Mouse (Mus musculus) forelimb bud, embryonic 11.5 days (tissue): ENCODE measurements around the gene Acp2.
A peak's percentile ranks its signal among the peaks of the same experiment; 100 is the strongest.

Experiments
- DNase-seq: peaks from one replicate; pipeline ENCODE4 v3.0.0-alpha.2; 2012; ENCODE audit warnings: low read depth, low spot score

Acp2 gene

DNA sequence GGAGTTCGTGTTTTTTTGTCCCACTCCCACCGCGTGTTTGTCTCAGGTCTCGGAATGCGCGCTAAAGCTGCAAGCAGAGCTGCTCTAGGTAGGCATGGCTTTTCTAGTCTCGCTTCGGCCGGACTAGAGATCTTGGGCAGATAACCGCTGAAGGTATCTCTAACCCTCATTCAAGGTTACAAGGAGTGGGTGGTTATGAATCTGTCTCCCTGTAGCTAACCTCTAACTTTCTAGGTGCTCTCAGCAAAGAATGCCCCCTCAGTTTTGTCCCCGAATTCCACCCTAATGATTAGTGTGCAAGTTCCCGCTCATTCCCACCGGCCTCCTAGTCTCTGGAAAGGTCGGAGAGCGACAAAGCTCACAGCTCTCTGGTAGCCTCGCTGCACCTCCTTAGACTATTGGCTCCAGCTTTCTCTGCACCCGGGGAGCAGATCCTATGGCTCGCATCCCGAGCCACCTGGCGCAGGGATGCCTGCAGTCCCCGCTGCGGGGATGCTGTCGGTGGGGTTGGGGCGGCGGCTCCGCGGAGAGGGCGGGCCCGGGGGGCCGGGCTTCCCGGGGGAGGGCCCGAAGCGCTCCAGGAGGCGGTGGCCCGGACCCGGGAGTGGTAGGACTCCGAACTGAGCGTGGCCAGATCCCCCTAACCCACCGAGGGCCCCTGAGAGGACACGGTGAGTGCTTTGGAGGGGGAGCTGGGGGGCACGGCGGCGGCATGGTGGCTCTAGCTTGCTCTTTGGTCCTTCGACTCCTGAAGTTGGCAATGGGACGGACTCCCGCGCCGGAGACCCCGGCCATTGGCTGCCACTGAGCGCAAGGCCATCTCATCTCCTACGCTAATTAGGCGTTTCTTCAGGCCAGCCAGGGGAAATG, 53.8 kb downstream of the Acp2 start:
- peak; percentile 51 for DNase-seq

DNA sequence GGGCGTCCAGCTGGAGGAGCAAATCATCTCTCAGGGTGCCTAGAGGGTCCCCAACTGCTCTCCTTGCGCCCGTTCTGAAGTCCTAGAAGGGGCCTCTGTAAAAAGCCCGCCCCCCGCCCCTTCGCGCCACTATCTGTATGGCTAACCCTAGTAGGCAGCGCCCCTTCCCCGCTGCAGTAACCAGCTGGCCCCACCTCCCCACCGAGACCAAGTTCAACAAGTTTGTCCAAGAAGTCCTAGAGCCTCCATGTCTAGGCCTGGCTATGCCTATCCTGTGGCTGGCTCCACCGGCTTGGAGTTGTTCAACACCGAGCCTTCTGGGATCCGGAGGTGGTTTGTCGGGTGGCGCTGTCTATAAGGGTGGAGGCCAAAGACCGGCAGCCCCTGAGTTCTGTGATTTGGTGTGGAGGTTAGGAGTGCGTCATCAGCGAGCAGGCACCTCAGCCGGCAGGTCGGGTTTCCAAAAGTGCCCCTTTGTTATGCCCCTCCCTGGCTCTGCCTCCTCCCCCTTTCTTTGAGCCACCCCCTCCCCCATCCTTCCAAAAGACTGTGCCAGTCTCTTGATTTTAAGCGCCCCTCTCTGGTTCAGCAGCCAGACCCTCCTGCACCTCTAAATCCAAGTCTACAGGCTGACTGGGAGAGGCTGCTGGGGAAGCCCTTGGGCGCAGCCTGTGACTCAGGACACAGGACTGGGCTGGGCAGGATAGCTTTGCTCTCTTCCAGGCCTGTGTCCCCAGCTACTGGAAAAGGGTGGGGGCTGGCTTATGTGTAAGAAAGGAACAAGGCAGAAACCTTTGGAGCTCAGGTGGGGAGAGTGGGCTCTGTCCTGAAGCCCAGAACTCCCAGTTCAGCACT, 54.7 kb downstream of the Acp2 start:
- peak; percentile 70 for DNase-seq

GRCm38 (mm10) chr2:91258054-91258453, 55.4 kb downstream of the Acp2 start:
- no peak for DNase-seq

GRCm38 (mm10) chr2:91258830-91259229, 56.1 kb downstream of the Acp2 start:
- DNase-seq: no peak

DNA sequence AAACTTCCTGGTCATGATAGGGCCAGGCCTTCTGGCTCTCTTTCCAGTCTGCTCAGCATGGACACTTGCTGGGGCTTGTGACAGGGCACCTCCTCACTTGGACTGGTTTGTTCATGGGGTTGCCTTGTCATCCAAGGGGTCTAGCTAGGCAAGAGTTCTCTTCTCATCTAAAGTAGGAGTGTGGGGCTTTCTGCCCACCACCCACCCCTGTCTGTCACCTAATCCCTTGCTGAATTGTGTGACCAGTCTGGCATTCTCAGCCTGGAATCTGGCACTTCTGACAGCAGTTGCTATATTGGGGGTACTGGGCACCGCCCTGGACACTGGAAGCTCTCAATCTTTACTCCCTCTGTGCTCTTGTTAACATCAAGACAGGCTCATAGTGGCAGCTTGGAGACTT, 56.8 kb downstream of the Acp2 start:
- no peak for DNase-seq
